Mouse (Mus musculus) bone marrow macrophage, adult 2 months (primary cell): ENCODE data around the gene Olfr490. TPM values are rescaled to one million over a fixed set of nuclear protein-coding genes. Genes with fewer than 3 reads are reported as not detected.

Source experiments
- H3K27ac ChIP-seq: 2 replicates; pipeline ENCODE4 v1.5.1; 2012; ENCODE audit warnings: low read depth, low read length; ENCODE audit not compliant: insufficient read depth
- H3K4me1 ChIP-seq: 2 replicates; pipeline ENCODE4 v1.6.1; 2012; ENCODE audit warnings: low read length; ENCODE audit not compliant: control insufficient read depth, insufficient read depth
- H3K4me3 ChIP-seq: 2 replicates; pipeline ENCODE4 v1.5.1; 2012; ENCODE audit warnings: mild to moderate bottlenecking, low read length, moderate library complexity; ENCODE audit not compliant: insufficient read depth
- CTCF ChIP-seq: IDR thresholded peaks from 2 replicates; pipeline ENCODE4 v1.5.1; 2012; ENCODE audit warnings: low read depth, mild to moderate bottlenecking, low read length, moderate library complexity
- POLR2A ChIP-seq: IDR thresholded peaks from 2 replicates; pipeline ENCODE4 v1.6.1; 2012; ENCODE audit warnings: mild to moderate bottlenecking, low read depth, low read length, borderline replicate concordance
- polyA plus RNA-seq: library from polyadenylated mRNA; stranded (reverse); fragments of >200 nt; gene quantifications from 2 replicates; pipeline ENCODE4 v1.2.4, GENCODE M21; 2012; ENCODE audit not compliant: missing spikeins, insufficient read depth, insufficient read length

The Olfr490 gene
- not detected in 2 replicates for polyA plus RNA-seq

GRCm38 (mm10) chr7:108288834-108289233 is at the start of gene Olfr490:
Gene Olfr490 (minus strand): TSS chr7:108288934.
- Histone ChIP-seq H3K4me1 (no peaks in the 10 kb centered on the region), H3K27ac (no peak within 1 kb of the TSS), H3K4me3 (no peak within 1 kb of the TSS)
- TF ChIP-seq CTCF (no peak), POLR2A (no peak)

GRCm38 (mm10) chr7:108323574-108323973 is 34.8 kb upstream of the Olfr490 start, which contains the start of gene Olfr492:
Gene Olfr492 (minus strand): TSS chr7:108323674.
- H3K27ac ChIP-seq: no peak within 1 kb of the TSS
- no peak within 1 kb of the TSS for H3K4me3 ChIP-seq
- no peak for TF ChIP-seq CTCF
- TF ChIP-seq POLR2A: no peak
- H3K4me1 ChIP-seq: no peaks in the 10 kb centered on the region

GRCm38 (mm10) chr7:108313151-108313550 is 24.4 kb upstream of the Olfr490 start, which contains the start of gene Olfr491:
Gene Olfr491 (plus strand): TSS chr7:108313451.
- Histone ChIP-seq H3K4me3 (no peak within 1 kb of the TSS), H3K4me1 (no peaks in the 10 kb centered on the region), H3K27ac (no peak within 1 kb of the TSS)
- no peak for TF ChIP-seq CTCF
- no peak for TF ChIP-seq POLR2A

GRCm38 (mm10) chr7:108258247-108258646 is 30.5 kb downstream of the Olfr490 start, which contains the start of gene Olfr488:
Gene Olfr488 (minus strand): TSS chr7:108258347.
- Histone ChIP-seq H3K4me3 (no peak within 1 kb of the TSS), H3K27ac (no peak within 1 kb of the TSS), H3K4me1 (no peaks in the 10 kb centered on the region)
- TF ChIP-seq CTCF (no peak), POLR2A (no peak)

Other genes starting within 250 kb of the Olfr490 start
- gene Olfr479, start 238.2 kb downstream of the Olfr490 start, polyA plus RNA-seq: not detected in 2 replicates
- gene Olfr480, start 221.6 kb downstream of the Olfr490 start, polyA plus RNA-seq: not detected in 2 replicates
- gene Olfr481, start 209.1 kb downstream of the Olfr490 start, polyA plus RNA-seq: 0.31 TPM in 1 of 2 replicates, not detected in the other
- not detected in 2 replicates for gene Olfr482, start 191.3 kb downstream of the Olfr490 start, polyA plus RNA-seq
- gene Olfr483, start 188.1 kb downstream of the Olfr490 start, polyA plus RNA-seq: not detected in 2 replicates
- not detected in 2 replicates for gene Olfr484, start 161.5 kb downstream of the Olfr490 start, polyA plus RNA-seq
- not detected in 2 replicates for gene Olfr485, start 129.1 kb downstream of the Olfr490 start, polyA plus RNA-seq
- not detected in 2 replicates for gene Olfr486, start 116.2 kb downstream of the Olfr490 start, polyA plus RNA-seq
- not detected in 2 replicates for gene Olfr487, start 74.3 kb downstream of the Olfr490 start, polyA plus RNA-seq
- gene Olfr488, start 30.6 kb downstream of the Olfr490 start, polyA plus RNA-seq: not detected in 2 replicates
- 0.87 TPM in 1 of 2 replicates, not detected in the other for gene Olfr491, start 24.5 kb upstream of the Olfr490 start, polyA plus RNA-seq
- gene Olfr492, start 34.7 kb upstream of the Olfr490 start, polyA plus RNA-seq: not detected in 2 replicates
- not detected in 2 replicates for gene Olfr493, start 58.0 kb upstream of the Olfr490 start, polyA plus RNA-seq
- not detected in 2 replicates for gene Olfr494, start 76.4 kb upstream of the Olfr490 start, polyA plus RNA-seq
- gene Olfr495, start 104.2 kb upstream of the Olfr490 start, polyA plus RNA-seq: not detected in 2 replicates
- not detected in 2 replicates for gene Olfr497, start 131.5 kb upstream of the Olfr490 start, polyA plus RNA-seq
- gene Olfr498, start 176.4 kb upstream of the Olfr490 start, polyA plus RNA-seq: not detected in 2 replicates
- not detected in 2 replicates for gene Olfr502, start 236.1 kb upstream of the Olfr490 start, polyA plus RNA-seq